Mouse (Mus musculus) C2C12 (cell line): Measurements from ENCODE around the gene Dock10.

ENCODE experiments used
- CEBPB ChIP-seq: IDR thresholded peaks from one replicate; pipeline ENCODE4 v1.6.1; 2011; ENCODE audit warnings: low read depth, mild to moderate bottlenecking, control low read depth, moderate library complexity
- CTCF ChIP-seq: IDR thresholded peaks from one replicate; pipeline ENCODE4 v1.5.1; 2011; ENCODE audit not compliant: control insufficient read depth, insufficient read depth, insufficient read length
- MAX ChIP-seq: IDR thresholded peaks from one replicate; pipeline ENCODE4 v1.6.1; 2011; ENCODE audit warnings: mild to moderate bottlenecking, control low read depth
- USF1 ChIP-seq: IDR thresholded peaks from one replicate; pipeline ENCODE4 v1.6.1; 2011; ENCODE audit warnings: low read depth, mild to moderate bottlenecking, control low read depth, moderate library complexity

- no peak for TF ChIP-seq CTCF
- no peak for TF ChIP-seq CEBPB
- TF ChIP-seq MAX, result no peak
- TF ChIP-seq USF1, result no peak
Observed at GRCm38 (mm10) chr1:80703279-80703678, 55.0 kb downstream of the Dock10 start.
